Mouse (Mus musculus) forebrain, embryonic 11.5 days (tissue): ENCODE data around the gene Tmem40. TPM values are rescaled to one million over a fixed set of nuclear protein-coding genes. Genes with fewer than 3 reads are reported as not detected.

Experiments used
- ATAC-seq: fragments of 200-750 bp; cut with Nextera tagmentation; replicated peaks from 2 replicates; pipeline ENCODE4 v1.8.0; 2017; ENCODE audit warnings: moderate TSS enrichment; ENCODE audit not compliant: low FRiP score
- DNase-seq: peaks from one replicate; pipeline ENCODE4 v3.0.0-alpha.2; 2017; ENCODE audit warnings: low spot score
- H3K27ac ChIP-seq: fragments of 300-500 bp; sonication (generic); 2 replicates; pipeline ENCODE4 v1.5.1; 2014; ENCODE audit warnings: low read depth, low read length
- H3K27me3 ChIP-seq: fragments of 300-500 bp; sonication (generic); 2 replicates; pipeline ENCODE4 v1.6.1; 2014; ENCODE audit warnings: mild to moderate bottlenecking, low read length, mixed read lengths; ENCODE audit not compliant: control insufficient read depth, insufficient read depth
- H3K36me3 ChIP-seq: fragments of 300-500 bp; sonication (generic); 2 replicates; pipeline ENCODE4 v1.6.1; 2014; ENCODE audit warnings: mild to moderate bottlenecking, low read length, moderate library complexity, mixed read lengths; ENCODE audit not compliant: control insufficient read depth, insufficient read depth
- H3K4me1 ChIP-seq: fragments of 300-500 bp; sonication (generic); replicated peaks from 2 replicates; pipeline ENCODE4 v1.6.1; 2014; ENCODE audit warnings: low read length, mixed read lengths; ENCODE audit not compliant: control insufficient read depth, insufficient read depth
- H3K4me2 ChIP-seq: fragments of 300-500 bp; sonication (generic); 2 replicates; pipeline ENCODE4 v1.6.1; 2014; ENCODE audit warnings: low read depth, mild to moderate bottlenecking, low read length, moderate library complexity, mixed read lengths; ENCODE audit not compliant: severe bottlenecking
- H3K4me3 ChIP-seq: fragments of 300-500 bp; sonication (generic); 2 replicates; pipeline ENCODE4 v1.5.1; 2014; ENCODE audit warnings: low read depth, low read length
- H3K9ac ChIP-seq: fragments of 300-500 bp; sonication (generic); 2 replicates; pipeline ENCODE4 v1.6.1; 2014; ENCODE audit warnings: low read length
- H3K9me3 ChIP-seq: fragments of 300-500 bp; sonication (generic); 2 replicates; pipeline ENCODE4 v1.6.1; 2016; ENCODE audit warnings: low read length, mixed read lengths; ENCODE audit not compliant: control insufficient read depth
- WGBS: fragments of 180-500 bp; shearing (Covaris S2); extraction: QIAGEN DNeasy Blood & Tissue Kit; methylation state at CpG from one replicate; pipeline ENCODE4 v1.1.7; 2014; 5-methylcytosine and 5-hydroxymethylcytosine counted together
- polyA plus RNA-seq: library from polyadenylated mRNA; unstranded; fragments of >200 nt; fragmentation: Nextera tagmentation; extraction: Ambion mirVana; gene quantifications from 2 replicates; pipeline ENCODE4 v1.2.1, GENCODE M21; 2014

Tmem40 gene
- polyA plus RNA-seq, 1 experiment from 2014 or later: 2.2 TPM

GRCm38 (mm10) chr6:115701302-115701701, 60.9 kb downstream of the Tmem40 start:
- Histone ChIP-seq H3K9me3 (no peaks in the 10 kb centered on the region), H3K27ac (no peak overlapping the region), H3K27me3 (no peaks in the 10 kb centered on the region), H3K4me2 (no peak overlapping the region), H3K4me3 (no peak overlapping the region), H3K36me3 (no peaks in the 10 kb centered on the region), H3K9ac (no peak overlapping the region), H3K4me1 (no peaks in the 10 kb centered on the region)
- WGBS: 47% methylated on average over 11 of the region's 11 CpGs
- peak; percentile 50 for DNase-seq
- ATAC-seq: no peak

- WGBS: 97% methylated on average over 1 of the region's 1 CpGs
- Histone ChIP-seq H3K4me1 (no peaks in the 10 kb centered on the region), H3K27me3 (no peaks in the 10 kb centered on the region), H3K27ac (no peak overlapping the region), H3K4me3 (no peak overlapping the region), H3K36me3 (no peaks in the 10 kb centered on the region), H3K9ac (no peak overlapping the region), H3K4me2 (no peak overlapping the region), H3K9me3 (no peaks in the 10 kb centered on the region)
- no peak for ATAC-seq
- no peak for DNase-seq
These were observed 61.4 kb downstream of the Tmem40 start for GRCm38 (mm10) chr6:115700778-115701177.

- no peaks in the 10 kb centered on the region for H3K36me3 ChIP-seq
- WGBS: 89% methylated on average over 4 of the region's 4 CpGs
- H3K4me3 ChIP-seq: no peak overlapping the region
- H3K9ac ChIP-seq: no peak overlapping the region
- no peak overlapping the region for H3K27ac ChIP-seq
- no peak for ATAC-seq
- no peak for DNase-seq
- no peaks in the 10 kb centered on the region for H3K9me3 ChIP-seq
- no peaks in the 10 kb centered on the region for H3K27me3 ChIP-seq
- H3K4me1 ChIP-seq: no peaks in the 10 kb centered on the region
- H3K4me2 ChIP-seq: no peak overlapping the region
These were observed 63.5 kb downstream of the Tmem40 start for GRCm38 (mm10) chr6:115698699-115699098.

- H3K4me2 ChIP-seq: no peak overlapping the region
- H3K4me1 ChIP-seq: no peaks in the 10 kb centered on the region
- no peak for DNase-seq
- H3K27me3 ChIP-seq: no peaks in the 10 kb centered on the region
- H3K4me3 ChIP-seq: no peak overlapping the region
- no peaks in the 10 kb centered on the region for H3K9me3 ChIP-seq
- no peaks in the 10 kb centered on the region for H3K36me3 ChIP-seq
- ATAC-seq: no peak
- no peak overlapping the region for H3K9ac ChIP-seq
- H3K27ac ChIP-seq: no peak overlapping the region
- WGBS: 79% methylated on average over 17 of the region's 17 CpGs
These were observed 64.3 kb downstream of the Tmem40 start for GRCm38 (mm10) chr6:115697739-115698558.

GRCm38 (mm10) chr6:115696707-115697215, 65.4 kb downstream of the Tmem40 start:
- Histone ChIP-seq H3K9ac (no peak overlapping the region), H3K4me3 (no peak overlapping the region), H3K27me3 (no peaks in the 10 kb centered on the region), H3K4me1 (no peaks in the 10 kb centered on the region), H3K4me2 (no peak overlapping the region), H3K27ac (no peak overlapping the region), H3K36me3 (no peaks in the 10 kb centered on the region), H3K9me3 (no peaks in the 10 kb centered on the region)
- no peak for ATAC-seq
- WGBS: 85% methylated on average over 7 of the region's 7 CpGs
- no peak for DNase-seq

GRCm38 (mm10) chr6:115695124-115695523, 67.1 kb downstream of the Tmem40 start:
- 54% methylated on average over 7 of the region's 7 CpGs for WGBS
- Histone ChIP-seq H3K36me3 (no peaks in the 10 kb centered on the region), H3K9ac (no peak overlapping the region), H3K27ac (no peak overlapping the region), H3K4me1 (no peaks in the 10 kb centered on the region), H3K4me2 (no peak overlapping the region), H3K4me3 (no peak overlapping the region), H3K9me3 (no peaks in the 10 kb centered on the region), H3K27me3 (no peaks in the 10 kb centered on the region)
- ATAC-seq (no peak), DNase-seq (no peak)

- DNase-seq (no peak), ATAC-seq (no peak)
- 63% methylated on average over 9 of the region's 9 CpGs for WGBS
- Histone ChIP-seq H3K27ac (no peak overlapping the region), H3K4me3 (no peak overlapping the region), H3K27me3 (no peaks in the 10 kb centered on the region), H3K9ac (no peak overlapping the region), H3K4me1 (no peaks in the 10 kb centered on the region), H3K9me3 (no peaks in the 10 kb centered on the region), H3K4me2 (no peak overlapping the region), H3K36me3 (no peaks in the 10 kb centered on the region)
These were observed 67.8 kb downstream of the Tmem40 start for GRCm38 (mm10) chr6:115694441-115694842.

GRCm38 (mm10) chr6:115692963-115693730, 69.1 kb downstream of the Tmem40 start:
- no peak overlapping the region for H3K27ac ChIP-seq
- H3K4me3 ChIP-seq: no peak overlapping the region
- WGBS: 74% methylated on average over 5 of the region's 5 CpGs
- no peaks in the 10 kb centered on the region for H3K4me1 ChIP-seq
- ATAC-seq (no peak), DNase-seq (peak; percentile 61)
- no peaks in the 10 kb centered on the region for H3K36me3 ChIP-seq
- H3K27me3 ChIP-seq: no peaks in the 10 kb centered on the region
- no peaks in the 10 kb centered on the region for H3K9me3 ChIP-seq
- no peak overlapping the region for H3K4me2 ChIP-seq
- no peak overlapping the region for H3K9ac ChIP-seq
